Mouse (Mus musculus): ENCODE measurements around the gene Fgfr2. TPM values are rescaled to one million over a fixed set of nuclear protein-coding genes. Genes with fewer than 3 reads are reported as not detected.
A peak's percentile ranks its signal among the peaks of the same experiment; 100 is the strongest.

Gene Fgfr2
- polyA plus RNA-seq, 1 experiment: 59.9 TPM

DNA sequence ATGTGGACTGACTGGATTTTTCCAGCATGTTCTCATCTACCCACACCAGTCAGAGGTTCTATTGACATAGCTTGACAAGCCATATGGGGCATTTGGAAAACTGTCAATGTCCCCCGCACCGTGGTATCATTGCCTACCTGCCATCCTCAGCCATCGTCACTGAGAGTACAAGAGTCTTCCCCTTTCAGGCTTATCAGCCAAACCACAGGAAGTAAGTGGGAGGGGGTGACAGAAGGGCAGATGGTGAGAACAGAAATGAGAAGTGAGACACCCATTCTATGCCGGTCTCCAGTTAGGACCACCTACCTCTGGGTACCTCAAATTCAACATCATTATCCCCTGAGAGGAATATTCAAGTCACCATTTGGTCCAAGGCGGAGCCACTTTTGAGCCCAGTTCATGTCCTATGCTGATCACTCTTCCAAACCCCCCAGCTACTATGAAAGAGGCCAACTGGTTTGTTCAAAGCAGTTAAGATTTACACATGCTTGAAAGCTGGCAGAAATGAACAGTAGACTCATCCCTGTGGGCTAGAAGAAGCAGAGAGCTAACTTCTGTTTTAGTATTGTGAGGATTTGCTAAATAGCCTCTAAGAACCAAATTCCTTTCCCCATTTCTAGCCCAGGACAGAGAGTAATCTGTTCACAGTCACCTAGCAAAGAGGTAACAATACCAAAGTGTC lies 757.3 kb downstream of the Fgfr2 start:
- no peaks in the 10 kb centered on the region for H3K4me1 ChIP-seq (ENCODE audit: control insufficient read depth, insufficient read depth, low read length)
- no peak overlapping the region for H3K27ac ChIP-seq (ENCODE audit: insufficient read depth, low read length)
- TF ChIP-seq POLR2A (IDR thresholded peaks at IDR 0.05; ENCODE audit: low read depth, low read length) (no peak), CTCF (IDR thresholded peaks at IDR 0.05; ENCODE audit: borderline replicate concordance, insufficient read depth, low read length) (no peak)
- no peak overlapping the region for H3K4me3 ChIP-seq (ENCODE audit: insufficient read depth, low read length)

DNA sequence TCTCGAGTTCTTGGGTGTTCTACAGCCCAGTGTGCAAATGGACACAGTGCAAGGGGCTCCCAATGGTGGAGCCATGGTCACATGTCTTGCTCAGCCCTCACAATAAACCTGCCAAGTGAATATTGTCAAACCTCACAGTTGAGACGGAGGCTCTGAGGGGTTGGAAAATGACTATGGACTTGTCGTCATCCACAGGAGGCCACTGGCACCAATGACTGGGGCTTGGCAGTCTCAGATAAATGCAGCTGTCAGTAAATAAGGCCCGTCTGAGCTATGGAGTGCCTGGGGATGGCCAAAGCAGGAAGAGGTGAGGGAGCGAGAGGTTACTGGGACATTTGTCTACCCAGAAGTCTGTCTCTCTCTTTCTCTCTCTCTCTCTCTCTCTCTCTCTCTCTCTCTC lies 758.0 kb downstream of the Fgfr2 start:
- Histone ChIP-seq H3K27ac (ENCODE audit: insufficient read depth, low read length) (no peak overlapping the region), H3K4me3 (ENCODE audit: insufficient read depth, low read length) (no peak overlapping the region), H3K4me1 (ENCODE audit: control insufficient read depth, insufficient read depth, low read length) (no peaks in the 10 kb centered on the region)
- TF ChIP-seq CTCF (IDR thresholded peaks at IDR 0.05; ENCODE audit: borderline replicate concordance, insufficient read depth, low read length) (no peak), POLR2A (IDR thresholded peaks at IDR 0.05; ENCODE audit: low read depth, low read length) (no peak)

DNA sequence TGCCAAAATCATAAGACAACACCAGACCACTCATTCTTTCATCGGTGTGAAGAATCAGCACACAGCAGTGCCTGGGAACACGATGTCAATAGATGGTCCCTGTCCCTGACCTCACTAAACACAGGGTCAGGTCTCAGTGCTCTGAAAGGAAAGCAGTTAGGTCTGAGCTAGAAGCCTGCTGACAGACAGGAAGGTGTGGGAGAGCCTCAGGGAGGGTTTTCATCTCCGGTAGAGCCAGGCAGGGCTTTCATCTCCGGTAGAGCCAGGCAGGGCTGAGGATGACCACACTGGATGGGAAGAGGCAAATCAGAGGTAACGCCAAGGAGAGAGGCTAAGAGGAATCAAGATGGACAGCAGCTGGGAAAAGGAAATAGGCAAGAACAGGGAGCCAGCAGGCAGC lies 758.6 kb downstream of the Fgfr2 start:
- Histone ChIP-seq H3K27ac (ENCODE audit: insufficient read depth, low read length) (no peak overlapping the region), H3K4me3 (ENCODE audit: insufficient read depth, low read length) (no peak overlapping the region), H3K4me1 (ENCODE audit: control insufficient read depth, insufficient read depth, low read length) (no peaks in the 10 kb centered on the region)
- TF ChIP-seq CTCF (IDR thresholded peaks at IDR 0.05; ENCODE audit: borderline replicate concordance, insufficient read depth, low read length) (no peak), POLR2A (IDR thresholded peaks at IDR 0.05; ENCODE audit: low read depth, low read length) (no peak)

DNA sequence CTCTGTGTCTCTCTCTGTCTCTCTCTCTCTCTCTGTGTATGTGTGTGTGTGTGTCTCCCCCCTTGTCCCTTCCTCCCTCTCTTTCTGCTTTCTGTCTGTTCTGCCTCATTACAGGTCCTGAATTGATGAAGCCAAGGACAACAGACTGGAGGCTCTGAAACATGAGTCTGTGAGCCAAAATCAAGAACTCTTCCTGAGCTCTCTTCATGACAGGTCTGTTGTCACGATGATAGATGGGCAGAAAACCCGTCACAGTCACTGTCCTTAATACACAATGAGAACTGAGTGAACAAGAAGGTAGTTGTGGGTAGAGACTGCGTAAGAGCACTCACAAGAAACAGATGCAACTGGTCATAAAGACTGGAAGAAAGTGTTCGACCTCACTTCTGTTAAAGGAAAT lies 762.8 kb downstream of the Fgfr2 start:
- peaks cover 5% of the 10 kb centered on the region; the same call in 1 of the 2 replicates for H3K4me1 ChIP-seq (ENCODE audit: control insufficient read depth, insufficient read depth, low read length)
- H3K27ac ChIP-seq (ENCODE audit: insufficient read depth, low read length): no peak overlapping the region
- no peak for TF ChIP-seq CTCF (IDR thresholded peaks at IDR 0.05; ENCODE audit: borderline replicate concordance, insufficient read depth, low read length)
- no peak for TF ChIP-seq POLR2A (IDR thresholded peaks at IDR 0.05; ENCODE audit: low read depth, low read length)
- no peak overlapping the region for H3K4me3 ChIP-seq (ENCODE audit: insufficient read depth, low read length)

DNA sequence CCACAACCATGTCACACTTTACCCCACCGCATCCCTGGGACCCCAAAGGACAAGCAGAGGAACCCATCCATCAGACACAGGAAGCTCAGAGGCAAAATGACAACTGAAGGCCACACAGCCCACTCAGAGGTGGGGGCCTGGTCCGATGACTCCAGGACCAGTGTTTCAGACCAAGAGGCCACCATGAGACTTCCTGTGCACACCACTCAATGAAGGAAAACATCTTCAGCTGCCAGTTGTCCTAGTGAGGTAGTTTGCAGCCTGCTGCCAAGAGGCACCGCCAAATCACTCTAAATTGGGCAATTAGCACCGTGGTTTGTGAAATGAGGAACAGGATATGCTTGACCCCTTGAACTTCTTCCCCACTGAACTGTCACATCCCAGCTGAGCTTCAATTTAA lies 764.4 kb downstream of the Fgfr2 start:
- TF ChIP-seq CTCF (IDR thresholded peaks at IDR 0.05; ENCODE audit: borderline replicate concordance, insufficient read depth, low read length) (no peak), POLR2A (IDR thresholded peaks at IDR 0.05; ENCODE audit: low read depth, low read length) (no peak)
- Histone ChIP-seq H3K27ac (ENCODE audit: insufficient read depth, low read length) (no peak overlapping the region), H3K4me3 (ENCODE audit: insufficient read depth, low read length) (no peak overlapping the region), H3K4me1 (ENCODE audit: control insufficient read depth, insufficient read depth, low read length) (peaks cover 5% of the 10 kb centered on the region; the same call in 1 of the 2 replicates)

DNA sequence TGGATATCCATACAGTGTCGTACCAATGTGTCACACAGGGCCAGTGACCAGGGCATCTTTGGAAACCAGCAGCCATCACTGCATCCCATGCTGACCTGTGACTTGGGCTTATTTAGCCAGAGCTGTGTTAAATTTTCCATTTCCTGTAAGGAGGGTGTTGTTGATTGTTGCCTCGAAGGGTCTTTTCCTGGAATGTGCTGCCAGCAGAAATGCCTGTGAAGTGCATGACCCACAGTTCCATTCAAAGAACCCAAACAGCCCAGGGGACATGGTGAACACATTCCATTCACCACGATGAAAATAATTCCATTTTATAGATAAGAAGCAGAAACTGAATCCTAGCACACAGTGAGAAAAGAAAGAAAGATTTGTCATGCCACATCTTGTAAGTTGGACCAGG lies 764.9 kb downstream of the Fgfr2 start:
- H3K4me1 ChIP-seq (ENCODE audit: control insufficient read depth, insufficient read depth, low read length): peaks cover 5% of the 10 kb centered on the region; the same call in 1 of the 2 replicates
- no peak for TF ChIP-seq POLR2A (IDR thresholded peaks at IDR 0.05; ENCODE audit: low read depth, low read length)
- no peak for TF ChIP-seq CTCF (IDR thresholded peaks at IDR 0.05; ENCODE audit: borderline replicate concordance, insufficient read depth, low read length)
- H3K4me3 ChIP-seq (ENCODE audit: insufficient read depth, low read length): no peak overlapping the region
- no peak overlapping the region for H3K27ac ChIP-seq (ENCODE audit: insufficient read depth, low read length)

DNA sequence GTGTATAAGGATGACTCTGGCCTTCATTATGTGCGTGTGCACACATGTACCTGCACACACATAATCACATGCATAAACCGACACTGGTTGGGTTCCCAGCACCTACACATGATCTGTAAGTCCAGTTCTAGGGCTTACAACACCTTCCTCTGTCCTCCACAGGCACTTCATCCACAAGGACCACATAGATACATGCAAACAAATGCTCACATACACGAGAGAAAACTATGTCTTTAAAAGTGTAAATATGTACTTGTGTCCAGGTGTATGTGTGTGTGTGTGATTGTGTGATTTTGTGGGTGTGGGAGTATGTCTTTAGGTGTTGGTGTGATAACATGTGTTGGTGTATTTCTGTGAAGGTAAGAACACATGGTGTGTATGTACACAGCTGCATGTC lies 765.3 kb downstream of the Fgfr2 start:
- TF ChIP-seq POLR2A (IDR thresholded peaks at IDR 0.05; ENCODE audit: low read depth, low read length) (no peak), CTCF (IDR thresholded peaks at IDR 0.05; ENCODE audit: borderline replicate concordance, insufficient read depth, low read length) (no peak)
- Histone ChIP-seq H3K4me1 (ENCODE audit: control insufficient read depth, insufficient read depth, low read length) (peaks cover 5% of the 10 kb centered on the region; the same call in 1 of the 2 replicates), H3K27ac (ENCODE audit: insufficient read depth, low read length) (no peak overlapping the region), H3K4me3 (ENCODE audit: insufficient read depth, low read length) (no peak overlapping the region)

DNA sequence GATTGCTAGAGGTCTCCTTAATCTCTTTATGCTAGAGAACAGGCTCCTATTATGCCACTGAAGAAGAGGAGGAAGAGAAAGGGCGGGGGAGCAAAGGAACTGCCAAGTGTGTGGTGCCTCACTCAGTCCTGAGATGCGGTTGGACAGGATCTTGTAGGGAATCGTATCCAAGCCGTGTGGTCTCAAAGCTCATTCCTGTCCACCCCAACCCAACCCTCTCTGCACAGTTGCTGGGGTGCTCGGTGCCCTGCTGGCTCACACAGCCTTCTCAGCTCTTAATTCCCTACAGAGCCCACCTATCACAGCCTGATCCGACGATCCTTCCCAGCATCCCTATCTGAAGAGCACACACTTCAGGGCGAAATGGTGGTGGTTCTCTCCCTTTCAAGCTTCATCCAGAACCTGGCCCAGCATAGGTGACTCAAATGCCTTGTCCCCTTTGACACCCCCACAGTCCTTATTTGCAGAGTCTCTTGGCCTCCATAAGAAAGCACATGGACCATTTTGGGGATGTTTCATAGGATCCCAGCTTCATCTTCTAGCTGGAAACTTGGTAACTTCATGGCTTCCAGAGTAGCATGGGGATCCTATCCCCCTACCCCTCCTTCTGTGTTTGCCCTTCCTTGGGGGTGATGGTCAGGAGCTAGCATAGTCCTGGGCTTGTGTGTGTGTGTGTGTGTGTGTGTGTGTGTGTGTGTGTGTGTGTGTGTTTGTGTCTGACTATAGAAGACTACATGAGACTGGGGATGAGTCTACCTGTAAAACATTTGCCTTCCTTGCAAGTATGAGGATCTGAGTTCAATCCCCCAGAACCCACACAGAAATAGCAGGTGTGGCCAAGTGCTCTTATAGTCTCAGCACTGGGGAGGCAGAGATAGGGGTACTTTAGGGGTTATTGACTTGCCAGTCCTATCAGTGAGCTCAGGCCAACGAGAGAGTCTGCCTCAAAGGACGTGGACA lies 766.0 kb downstream of the Fgfr2 start:
- no peak overlapping the region for H3K27ac ChIP-seq (ENCODE audit: insufficient read depth, low read length)
- peaks cover 5% of the 10 kb centered on the region; the same call in 1 of the 2 replicates for H3K4me1 ChIP-seq (ENCODE audit: control insufficient read depth, insufficient read depth, low read length)
- TF ChIP-seq CTCF (IDR thresholded peaks at IDR 0.05; ENCODE audit: borderline replicate concordance, insufficient read depth, low read length) (no peak), POLR2A (IDR thresholded peaks at IDR 0.05; ENCODE audit: low read depth, low read length) (no peak)
- no peak overlapping the region for H3K4me3 ChIP-seq (ENCODE audit: insufficient read depth, low read length)

DNA sequence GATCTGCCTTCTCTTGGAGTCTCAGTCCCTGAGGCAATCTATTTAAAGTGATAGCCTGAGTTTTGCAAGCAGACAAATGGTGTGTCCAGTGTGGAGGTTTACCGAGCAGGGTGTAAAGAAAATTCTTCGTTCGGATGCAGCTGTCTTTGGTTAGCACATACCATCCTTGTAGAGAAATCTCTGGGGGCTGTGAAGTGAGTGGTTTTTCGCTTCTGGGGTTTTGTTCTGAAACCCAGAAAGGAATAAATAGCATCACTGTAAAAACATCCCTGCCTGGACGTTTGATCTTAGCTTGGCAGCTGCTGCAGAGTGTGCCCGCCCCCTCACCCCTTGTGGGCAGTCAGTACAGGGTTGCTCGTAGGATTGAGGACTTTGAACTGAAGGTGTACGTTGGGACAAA lies 767.0 kb downstream of the Fgfr2 start:
- TF ChIP-seq POLR2A (IDR thresholded peaks at IDR 0.05; ENCODE audit: low read depth, low read length) (no peak), CTCF (IDR thresholded peaks at IDR 0.05; ENCODE audit: borderline replicate concordance, insufficient read depth, low read length) (no peak)
- Histone ChIP-seq H3K27ac (ENCODE audit: insufficient read depth, low read length) (peak overlapping the region; percentile 41), H3K4me3 (ENCODE audit: insufficient read depth, low read length) (no peak overlapping the region), H3K4me1 (ENCODE audit: control insufficient read depth, insufficient read depth, low read length) (peaks cover 5% of the 10 kb centered on the region; the same call in 1 of the 2 replicates)

DNA sequence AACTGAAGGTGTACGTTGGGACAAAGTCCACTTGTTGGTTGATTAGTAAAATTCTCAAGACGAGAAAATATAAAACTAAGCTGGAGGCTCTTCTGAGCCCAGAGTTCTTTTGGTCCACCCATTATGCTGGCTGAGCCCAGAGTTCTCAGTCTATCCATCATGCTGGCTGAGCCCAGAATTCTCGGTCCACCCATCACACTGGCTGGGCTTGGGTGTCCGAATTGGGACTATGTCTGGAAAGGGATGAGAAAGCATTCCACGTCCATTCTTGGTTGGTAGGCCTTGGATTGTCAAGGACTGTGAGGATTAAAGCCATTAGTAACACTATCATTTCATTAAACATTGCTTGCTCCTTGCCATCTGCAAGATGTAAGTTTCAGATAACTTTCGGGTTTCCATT lies 767.4 kb downstream of the Fgfr2 start:
- H3K4me3 ChIP-seq (ENCODE audit: insufficient read depth, low read length): no peak overlapping the region
- H3K4me1 ChIP-seq (ENCODE audit: control insufficient read depth, insufficient read depth, low read length): peaks cover 5% of the 10 kb centered on the region; the same call in 1 of the 2 replicates
- peak overlapping the region; percentile 41 for H3K27ac ChIP-seq (ENCODE audit: insufficient read depth, low read length)
- no peak for TF ChIP-seq POLR2A (IDR thresholded peaks at IDR 0.05; ENCODE audit: low read depth, low read length)
- no peak for TF ChIP-seq CTCF (IDR thresholded peaks at IDR 0.05; ENCODE audit: borderline replicate concordance, insufficient read depth, low read length)
